Mouse (Mus musculus): ENCODE results near the gene Golga5.

Golga5 gene

DNA sequence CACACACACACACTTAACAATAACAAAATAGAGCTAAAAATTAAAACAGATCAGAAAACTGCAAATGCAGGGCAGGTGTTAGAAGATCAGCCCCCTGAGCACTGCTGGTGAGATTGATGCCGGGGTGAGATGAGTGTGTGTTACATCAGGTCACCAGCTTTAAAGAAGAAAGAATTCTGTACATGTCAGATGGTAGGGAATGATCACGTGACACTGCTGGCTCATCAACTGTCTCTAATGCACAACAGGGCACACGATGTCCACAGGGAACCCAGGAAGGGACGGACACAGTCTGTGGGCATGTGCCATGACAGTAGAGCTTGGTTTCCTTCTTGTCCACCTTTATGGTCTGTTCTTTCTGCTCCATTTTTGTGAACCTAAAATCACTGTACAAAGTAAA, 47.2 kb downstream of the Golga5 start:
- DNase-seq: no peak

GRCm38 (mm10) chr12:102517647-102518046, 48.7 kb downstream of the Golga5 start:
- no peak for DNase-seq

GRCm38 (mm10) chr12:102519929-102520720, 51.2 kb downstream of the Golga5 start:
- DNase-seq: no peak

DNA sequence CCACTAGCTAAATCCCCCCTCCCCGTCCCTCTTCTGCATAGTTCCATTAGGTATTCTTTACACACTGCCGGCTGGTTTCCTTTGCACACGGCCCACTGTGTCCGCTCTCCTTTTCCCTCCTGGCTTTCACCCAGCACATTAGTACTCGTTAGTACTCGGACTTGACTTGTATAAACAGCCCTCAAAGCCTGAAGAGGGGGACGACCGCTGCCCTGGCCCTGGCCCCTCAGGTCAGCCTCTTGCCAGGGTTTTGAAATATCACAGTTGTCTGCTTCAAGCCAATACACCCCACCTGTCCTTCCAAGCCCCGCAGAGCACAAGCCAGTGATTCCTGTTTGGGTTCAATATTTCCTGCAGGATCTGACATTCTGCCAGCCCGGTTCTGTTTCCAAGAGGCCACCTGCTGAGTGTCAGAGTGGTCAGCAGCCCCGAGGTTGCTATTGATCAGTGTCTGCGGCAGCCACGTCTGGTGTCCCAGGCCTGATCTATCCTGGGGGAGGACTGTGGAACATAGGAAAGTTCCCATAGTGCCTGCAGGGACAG, 52.9 kb downstream of the Golga5 start:
- peak; percentile 24 for DNase-seq

DNA sequence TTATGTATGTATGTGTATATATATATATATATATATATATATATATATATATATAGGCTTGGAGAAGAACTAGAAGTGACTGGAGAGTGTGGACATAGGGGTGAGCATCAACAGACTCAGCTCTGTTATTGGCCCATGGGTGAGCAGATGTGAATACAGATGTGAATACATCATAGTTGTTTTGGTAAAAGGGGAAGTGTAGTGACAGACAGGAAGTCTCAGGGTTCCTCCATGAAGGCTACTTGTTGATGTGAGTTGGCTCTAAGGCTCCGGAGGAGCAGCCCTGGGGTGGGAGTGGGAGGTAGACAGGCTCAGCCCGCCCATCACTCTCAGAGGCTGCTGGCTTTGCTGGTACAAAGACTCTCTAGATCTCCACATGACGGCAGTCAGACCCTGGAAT, 55.3 kb downstream of the Golga5 start:
- no peak for DNase-seq

DNA sequence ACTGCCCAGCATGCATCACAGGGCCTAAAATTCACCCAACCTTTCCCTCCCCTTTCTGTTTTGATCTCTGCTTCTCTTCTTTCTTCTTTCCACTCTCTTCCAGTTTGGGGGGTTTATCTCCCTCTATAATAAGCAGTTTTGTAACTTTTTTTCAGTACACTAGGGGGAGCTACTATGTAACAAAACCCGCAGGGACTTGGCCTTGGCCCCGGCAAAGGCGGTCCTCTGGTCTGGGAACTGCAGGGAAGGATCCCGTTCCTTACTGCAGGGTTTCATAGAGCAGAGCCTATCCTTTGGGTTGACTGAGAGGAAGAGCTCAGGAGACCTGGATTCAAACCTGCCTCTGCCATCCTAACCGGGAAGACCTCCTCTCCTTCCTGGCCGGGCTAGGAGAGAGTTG, 55.8 kb downstream of the Golga5 start:
- peak; percentile 62 for DNase-seq

GRCm38 (mm10) chr12:102527989-102528388, 59.1 kb downstream of the Golga5 start:
- no peak for DNase-seq

DNA sequence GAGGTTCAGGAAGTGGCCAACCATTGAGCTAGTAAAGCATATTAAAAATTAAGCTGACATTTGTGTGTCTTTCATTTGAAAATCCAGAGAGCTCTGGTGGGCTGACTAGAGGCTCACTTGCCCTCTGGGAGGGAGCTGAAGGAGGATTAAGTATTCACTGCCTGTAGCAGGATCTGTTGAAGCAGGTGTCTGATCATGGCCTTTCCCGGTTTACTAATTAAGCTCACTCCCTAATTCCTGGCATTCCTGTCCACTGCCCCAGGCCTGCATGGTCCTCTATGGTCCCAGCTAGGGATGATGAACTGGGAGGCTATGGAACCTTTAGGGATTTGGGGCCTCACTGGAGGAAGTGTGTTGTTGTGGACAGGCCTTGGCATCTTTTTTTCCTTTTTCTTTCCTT, 66.9 kb downstream of the Golga5 start:
- DNase-seq: peak; percentile 49

DNA sequence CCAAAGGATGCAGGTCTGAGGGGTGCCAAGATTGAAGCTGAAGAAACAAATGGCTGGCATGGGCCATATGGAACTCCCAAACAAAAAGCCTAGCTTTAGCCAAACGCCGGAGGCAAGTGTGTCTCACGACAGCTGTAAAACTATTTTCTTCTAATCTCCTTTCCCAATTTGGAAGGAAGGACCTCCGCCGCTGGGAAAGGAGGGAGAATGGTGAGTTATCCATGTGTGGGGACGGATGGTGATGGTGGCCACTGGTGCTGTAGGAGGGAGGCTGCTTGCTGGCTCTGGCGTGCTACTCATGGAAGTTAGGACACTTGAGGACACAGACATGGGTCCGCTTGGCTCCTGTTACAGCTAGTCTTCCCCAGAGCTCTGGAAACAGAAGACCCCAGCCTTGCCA, 71.3 kb downstream of the Golga5 start:
- no peak for DNase-seq

DNA sequence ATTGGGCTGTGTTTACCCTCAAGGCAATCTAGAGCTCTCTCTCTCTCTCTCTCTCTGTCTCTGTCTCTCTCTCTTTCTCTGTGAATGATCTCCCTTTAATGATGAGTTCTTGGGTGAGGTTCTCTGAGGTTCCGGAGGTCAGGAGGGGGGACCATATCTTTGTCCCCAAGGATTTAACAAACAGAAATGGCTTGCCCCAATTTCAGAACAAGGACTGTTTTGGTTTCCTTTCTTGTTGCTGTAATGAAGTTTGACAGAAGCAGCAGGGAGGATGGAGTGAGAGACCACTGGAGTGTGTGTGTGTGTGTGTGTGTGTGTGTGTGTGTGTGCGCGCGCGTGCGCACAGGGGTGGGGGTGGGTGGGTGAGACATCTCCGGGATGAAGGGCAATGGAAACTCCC, 72.2 kb downstream of the Golga5 start:
- no peak for DNase-seq

DNA sequence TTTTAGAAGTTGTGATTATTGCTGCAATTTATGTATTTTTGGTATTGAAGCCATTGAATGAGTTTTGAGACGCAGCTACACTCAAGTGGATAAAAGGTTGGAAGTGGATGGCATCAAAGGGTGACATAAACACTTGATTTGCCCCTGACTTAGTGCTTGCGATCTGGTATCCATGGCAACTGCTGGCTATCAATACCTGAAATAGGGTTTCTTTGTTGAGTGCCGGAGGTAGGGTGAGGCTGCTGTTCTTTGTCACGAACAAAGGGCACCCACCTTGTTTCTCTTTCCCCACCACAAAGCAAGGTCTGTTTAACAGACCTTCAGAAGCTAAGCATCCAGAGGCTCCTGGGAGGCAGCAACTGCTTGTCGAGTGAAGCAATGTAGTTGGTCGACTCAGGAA, 76.2 kb downstream of the Golga5 start:
- DNase-seq: no peak

All from kidney, postnatal 10 days (tissue).